Mouse (Mus musculus): Measurements from ENCODE around the gene Kcnip3.

Gene Kcnip3

DNA sequence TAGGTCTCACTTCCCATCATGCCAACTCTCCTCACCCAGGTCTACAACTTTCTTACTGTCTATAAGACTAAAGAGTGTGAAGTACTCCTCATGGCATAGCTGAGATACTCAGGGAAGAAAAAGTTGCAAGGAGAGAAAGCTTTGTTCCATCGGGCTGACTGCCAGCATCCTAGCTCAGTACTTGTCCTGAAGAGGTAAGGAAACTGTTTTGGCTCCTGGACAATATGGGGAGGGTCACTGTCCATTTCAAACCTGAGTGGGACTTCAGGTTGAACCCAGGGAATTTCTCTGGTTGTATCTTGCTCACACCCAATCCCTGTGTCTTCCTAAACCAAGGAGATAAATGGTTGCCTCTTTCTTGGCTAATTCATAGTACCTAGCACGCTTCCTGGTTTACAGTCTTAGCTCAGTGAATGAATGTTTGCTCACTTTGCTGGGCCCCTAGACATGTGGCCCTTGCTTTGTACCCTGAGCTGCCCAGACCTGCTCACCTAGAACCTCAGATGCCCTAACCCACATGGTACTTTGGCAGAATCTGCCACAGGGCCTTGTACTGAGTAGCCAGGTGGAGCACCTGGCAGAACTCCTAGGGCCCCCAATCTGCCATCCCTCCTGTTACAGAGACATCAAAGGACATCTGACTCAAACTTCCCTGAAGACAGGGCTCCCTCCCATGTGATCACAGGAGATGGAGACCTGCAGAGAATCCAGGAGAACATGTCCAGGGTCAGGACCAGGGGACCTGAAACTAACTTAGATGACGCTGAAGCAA is 3.3 kb upstream of the Kcnip3 start:
- Histone ChIP-seq H3K27me3 (ENCODE audit: control insufficient read depth, insufficient read depth, low read length, poor library complexity, severe bottlenecking) (no peaks in the 10 kb centered on the region), H3K36me3 (ENCODE audit: control insufficient read depth, insufficient read depth, low read length, poor library complexity, severe bottlenecking) (no peaks in the 10 kb centered on the region)
- DNase-seq (ENCODE audit: low read depth, low spot score): no peak

DNA sequence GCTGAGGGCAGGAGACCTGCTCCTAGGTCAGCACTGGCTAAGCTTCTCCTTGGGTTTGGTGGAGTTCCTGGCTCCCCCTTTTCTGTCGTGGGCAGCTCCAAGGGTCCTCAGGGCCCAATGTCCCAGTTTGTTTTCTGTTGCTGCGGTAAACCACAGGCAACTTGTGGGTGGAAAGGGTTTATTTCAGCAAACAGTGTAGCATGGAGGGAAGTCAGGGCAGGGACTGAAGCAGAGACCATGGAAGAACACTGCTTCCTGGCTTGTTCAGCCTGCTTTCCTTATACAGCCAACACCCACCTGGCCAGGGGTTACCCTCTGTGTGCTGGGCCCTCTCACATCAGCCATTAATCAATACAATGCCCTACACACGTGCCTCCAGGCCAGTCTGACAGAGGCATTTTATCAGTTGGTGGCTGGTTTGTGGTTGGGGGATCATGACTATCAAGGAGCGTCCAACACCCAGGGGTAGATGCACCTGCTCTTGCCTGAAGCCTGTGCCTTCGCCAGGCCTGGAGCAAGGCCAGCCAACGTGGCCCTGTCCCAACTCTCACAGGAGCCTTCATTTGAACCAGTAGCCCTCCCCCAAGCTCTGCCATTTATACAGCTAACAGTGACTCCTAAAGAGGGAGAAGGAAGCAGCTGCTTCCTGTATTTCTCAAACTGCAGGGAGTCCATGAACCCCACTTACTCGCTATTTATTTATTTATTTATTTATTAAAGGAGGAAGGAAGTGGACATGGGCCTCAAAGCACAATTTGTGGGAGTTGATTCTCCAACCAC is 2.2 kb upstream of the Kcnip3 start:
- no peaks in the 10 kb centered on the region for H3K36me3 ChIP-seq (ENCODE audit: control insufficient read depth, insufficient read depth, low read length, poor library complexity, severe bottlenecking)
- no peak for DNase-seq (ENCODE audit: low read depth, low spot score)
- H3K27me3 ChIP-seq (ENCODE audit: control insufficient read depth, insufficient read depth, low read length, poor library complexity, severe bottlenecking): no peaks in the 10 kb centered on the region

DNA sequence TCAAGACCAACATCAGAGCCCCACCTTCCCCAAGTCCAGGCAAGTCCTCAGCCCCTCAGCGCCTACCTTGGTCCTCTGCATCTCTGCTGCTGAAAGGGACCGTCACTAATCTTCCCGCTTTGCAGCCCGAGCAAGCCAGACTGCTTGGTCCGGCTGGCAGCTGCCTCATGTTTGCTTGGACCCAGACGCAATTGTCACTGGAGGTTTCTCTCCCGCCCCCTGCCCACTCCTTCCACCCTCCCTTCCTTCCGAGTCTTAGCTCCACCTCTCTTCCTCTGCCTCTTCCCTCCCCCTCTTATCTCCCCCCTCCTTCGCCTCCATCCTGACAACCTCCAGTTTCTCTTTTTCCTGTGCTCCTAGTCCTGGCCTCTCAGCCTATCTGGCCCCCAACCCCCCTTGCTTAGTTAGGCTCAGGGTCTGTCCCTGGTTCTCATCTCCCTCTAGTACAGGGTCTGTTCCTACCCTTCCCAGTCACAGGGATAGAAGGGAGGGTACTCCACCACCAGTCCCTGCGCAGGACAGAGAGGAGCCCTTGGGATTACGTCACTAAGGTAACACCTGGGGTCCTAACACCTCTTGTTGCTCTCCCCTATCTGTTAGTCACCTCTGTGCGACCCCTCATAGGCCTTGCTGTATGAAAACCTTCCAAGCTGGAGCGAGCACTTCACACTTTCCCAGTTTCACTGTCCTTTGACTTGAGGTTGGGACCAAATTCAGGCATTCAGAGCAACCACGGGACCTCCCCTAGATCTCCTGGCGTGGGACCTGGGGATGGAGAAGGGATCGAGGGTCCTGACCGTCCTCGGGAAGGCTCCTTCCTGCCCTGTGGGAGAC is 505 bp downstream of the Kcnip3 start:
- Histone ChIP-seq H3K36me3 (ENCODE audit: control insufficient read depth, insufficient read depth, low read length, poor library complexity, severe bottlenecking) (no peaks in the 10 kb centered on the region), H3K27me3 (ENCODE audit: control insufficient read depth, insufficient read depth, low read length, poor library complexity, severe bottlenecking) (no peaks in the 10 kb centered on the region)
- DNase-seq (ENCODE audit: low read depth, low spot score): no peak

DNA sequence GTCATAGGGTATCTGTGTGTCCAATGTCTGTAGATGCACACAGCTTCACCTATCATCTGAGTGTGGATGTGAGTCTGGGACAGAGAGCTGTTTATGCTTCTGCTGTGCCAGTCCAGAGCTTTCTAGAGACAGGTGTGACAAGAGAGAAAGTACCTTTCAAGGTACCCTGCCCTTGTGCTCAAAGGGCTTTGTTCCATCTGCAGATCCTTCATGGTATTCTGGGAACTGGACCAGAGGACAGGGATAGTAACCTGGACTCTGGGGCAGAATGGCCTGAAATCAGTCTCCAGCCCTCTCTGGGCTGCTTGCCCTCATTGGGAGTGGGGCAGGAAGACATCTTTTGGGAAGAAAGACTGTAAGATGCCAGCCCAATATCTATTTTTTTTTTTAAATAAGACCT is 1.8 kb downstream of the Kcnip3 start:
- no peak for DNase-seq (ENCODE audit: low read depth, low spot score)
- Histone ChIP-seq H3K27me3 (ENCODE audit: control insufficient read depth, insufficient read depth, low read length, poor library complexity, severe bottlenecking) (no peaks in the 10 kb centered on the region), H3K36me3 (ENCODE audit: control insufficient read depth, insufficient read depth, low read length, poor library complexity, severe bottlenecking) (no peaks in the 10 kb centered on the region)

DNA sequence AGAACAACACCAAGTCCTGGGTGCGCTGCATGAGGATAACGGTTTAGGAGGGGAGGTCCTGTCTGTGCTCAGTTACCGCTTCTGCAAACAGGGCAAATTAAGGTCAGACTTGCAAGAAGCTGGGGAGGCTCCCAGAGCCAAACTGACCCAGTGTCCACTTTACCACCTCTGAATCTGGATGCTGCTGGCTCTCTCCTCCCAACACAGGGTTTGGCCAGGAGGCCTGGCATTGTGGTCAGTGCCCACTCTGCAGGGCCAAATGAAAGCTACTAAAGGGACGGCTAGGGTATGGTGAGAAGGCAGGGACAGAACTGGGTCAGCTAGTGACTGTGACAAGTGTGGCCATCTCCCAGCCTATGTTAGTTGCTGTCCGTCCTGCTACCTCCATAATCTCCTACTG is 2.6 kb downstream of the Kcnip3 start:
- DNase-seq (ENCODE audit: low read depth, low spot score): no peak
- H3K27me3 ChIP-seq (ENCODE audit: control insufficient read depth, insufficient read depth, low read length, poor library complexity, severe bottlenecking): no peaks in the 10 kb centered on the region
- H3K36me3 ChIP-seq (ENCODE audit: control insufficient read depth, insufficient read depth, low read length, poor library complexity, severe bottlenecking): no peaks in the 10 kb centered on the region

DNA sequence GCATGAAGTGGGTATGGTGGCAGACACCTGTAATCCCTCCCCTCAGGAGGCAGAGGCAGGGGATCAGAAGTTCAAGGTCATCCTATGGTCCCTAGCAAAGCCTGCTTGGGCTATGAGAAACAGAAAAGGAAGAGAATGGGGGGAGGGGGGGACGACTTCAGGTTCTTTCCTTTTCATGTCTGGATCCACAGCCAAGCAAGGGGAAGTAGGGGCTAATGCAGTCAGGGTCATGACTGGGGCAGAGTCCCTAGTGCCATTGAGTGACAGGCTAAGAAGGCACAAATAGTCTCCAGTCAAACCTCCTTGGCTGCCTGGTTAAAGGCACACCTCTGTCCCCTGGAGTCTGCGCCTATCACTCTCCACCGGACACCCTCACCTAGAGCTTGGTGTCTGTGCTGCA is 3.1 kb downstream of the Kcnip3 start:
- no peak for DNase-seq (ENCODE audit: low read depth, low spot score)
- Histone ChIP-seq H3K27me3 (ENCODE audit: control insufficient read depth, insufficient read depth, low read length, poor library complexity, severe bottlenecking) (no peaks in the 10 kb centered on the region), H3K36me3 (ENCODE audit: control insufficient read depth, insufficient read depth, low read length, poor library complexity, severe bottlenecking) (no peaks in the 10 kb centered on the region)

DNA sequence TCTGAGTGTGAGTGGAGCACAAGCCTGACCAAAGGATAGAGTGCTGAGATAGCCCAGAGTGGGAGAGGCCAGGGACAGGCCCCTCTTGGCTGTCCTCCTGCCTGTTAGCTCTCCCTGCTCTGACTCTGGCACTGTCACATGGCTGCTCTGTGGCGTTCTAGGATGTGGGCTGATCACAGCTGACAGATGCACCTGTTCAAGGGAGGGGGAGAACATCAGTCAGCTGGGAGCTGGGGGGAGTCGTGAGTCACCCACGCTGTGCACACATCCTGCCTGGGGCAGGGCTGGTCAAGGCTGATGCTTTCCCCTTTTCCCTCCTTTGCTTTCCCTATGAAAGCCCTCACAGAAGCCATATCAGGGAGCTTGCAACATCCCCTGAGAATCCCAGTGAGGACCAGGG is 3.6 kb downstream of the Kcnip3 start:
- H3K36me3 ChIP-seq (ENCODE audit: control insufficient read depth, insufficient read depth, low read length, poor library complexity, severe bottlenecking): no peaks in the 10 kb centered on the region
- DNase-seq (ENCODE audit: low read depth, low spot score): no peak
- H3K27me3 ChIP-seq (ENCODE audit: control insufficient read depth, insufficient read depth, low read length, poor library complexity, severe bottlenecking): no peaks in the 10 kb centered on the region

DNA sequence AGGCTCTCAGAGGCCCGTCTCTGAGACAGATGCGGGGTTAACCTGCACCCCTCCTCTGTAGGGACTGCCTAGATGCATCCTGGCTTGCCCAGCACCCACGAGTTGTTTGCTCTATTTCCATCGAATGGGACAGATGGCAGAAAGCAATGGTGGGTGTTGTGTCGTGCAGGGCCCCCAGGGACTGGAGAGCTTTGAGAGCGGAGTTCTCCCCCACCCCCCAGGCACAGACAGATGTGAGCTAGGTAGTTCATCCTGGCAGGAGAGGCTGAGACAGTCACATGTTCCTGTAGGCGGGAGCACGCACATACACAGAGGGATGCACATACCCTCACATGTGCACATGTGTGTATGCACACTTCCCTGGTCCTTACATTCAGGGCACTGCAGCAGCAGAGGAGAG is 4.8 kb downstream of the Kcnip3 start:
- Histone ChIP-seq H3K36me3 (ENCODE audit: control insufficient read depth, insufficient read depth, low read length, poor library complexity, severe bottlenecking) (no peaks in the 10 kb centered on the region), H3K27me3 (ENCODE audit: control insufficient read depth, insufficient read depth, low read length, poor library complexity, severe bottlenecking) (no peaks in the 10 kb centered on the region)
- no peak for DNase-seq (ENCODE audit: low read depth, low spot score)

DNA sequence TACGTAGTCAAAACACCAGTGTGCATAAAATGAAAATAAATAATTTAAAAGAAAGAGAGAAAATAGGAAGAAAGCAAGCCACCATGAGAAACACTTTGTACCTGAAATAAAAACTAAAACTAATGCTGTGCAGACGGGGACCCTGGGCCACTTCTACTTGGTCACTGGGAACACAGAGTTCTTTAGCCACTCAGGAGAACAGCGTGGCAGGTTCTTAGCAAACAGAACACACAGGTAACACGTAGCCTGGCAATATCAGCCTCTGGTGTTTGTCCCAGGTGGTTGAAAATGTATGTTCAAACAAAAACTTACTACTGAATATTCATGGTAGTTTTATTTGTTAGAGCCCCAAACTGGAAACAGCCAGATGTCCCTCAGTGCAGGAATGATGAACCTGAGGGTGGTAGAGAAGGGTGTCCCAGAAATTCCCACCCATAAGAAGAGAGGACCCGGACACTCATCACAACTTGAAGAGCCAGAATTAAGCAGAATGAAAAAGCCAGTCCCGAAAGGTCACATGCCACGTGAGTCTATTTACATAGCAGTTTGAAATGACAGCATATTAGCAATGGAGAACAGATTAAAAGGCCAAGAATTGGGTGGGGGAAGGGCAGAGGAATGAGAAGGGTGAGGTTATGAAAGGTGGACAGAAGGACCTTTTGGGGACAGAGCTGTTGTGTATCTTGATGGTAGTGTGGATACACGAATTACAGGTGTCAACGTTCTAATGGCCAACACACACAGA is 7.3 kb downstream of the Kcnip3 start:
- DNase-seq (ENCODE audit: low read depth, low spot score): no peak
- H3K36me3 ChIP-seq (ENCODE audit: control insufficient read depth, insufficient read depth, low read length, poor library complexity, severe bottlenecking): no peaks in the 10 kb centered on the region
- H3K27me3 ChIP-seq (ENCODE audit: control insufficient read depth, insufficient read depth, low read length, poor library complexity, severe bottlenecking): no peaks in the 10 kb centered on the region

DNA sequence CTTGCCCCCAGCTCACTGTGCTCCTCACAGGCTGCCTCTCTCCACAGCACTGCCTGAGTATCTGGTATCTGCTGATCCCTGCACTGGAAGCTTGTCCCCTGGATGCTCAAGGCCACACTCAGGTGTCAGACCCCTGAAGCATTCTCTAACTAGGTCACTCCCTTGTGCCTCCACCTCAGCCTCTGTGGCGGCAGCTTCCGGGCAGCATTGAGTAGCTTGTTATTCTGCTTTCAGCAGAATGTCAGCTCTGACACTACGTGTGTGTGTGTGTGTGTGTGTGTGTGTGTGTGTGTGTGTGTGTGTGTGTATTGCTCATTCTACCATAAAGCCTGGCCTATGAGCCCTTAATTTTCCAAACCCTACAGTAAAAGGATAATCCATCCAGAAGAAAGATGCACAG is 8.7 kb downstream of the Kcnip3 start:
- Histone ChIP-seq H3K36me3 (ENCODE audit: control insufficient read depth, insufficient read depth, low read length, poor library complexity, severe bottlenecking) (no peaks in the 10 kb centered on the region), H3K27me3 (ENCODE audit: control insufficient read depth, insufficient read depth, low read length, poor library complexity, severe bottlenecking) (no peaks in the 10 kb centered on the region)
- no peak for DNase-seq (ENCODE audit: low read depth, low spot score)

DNA sequence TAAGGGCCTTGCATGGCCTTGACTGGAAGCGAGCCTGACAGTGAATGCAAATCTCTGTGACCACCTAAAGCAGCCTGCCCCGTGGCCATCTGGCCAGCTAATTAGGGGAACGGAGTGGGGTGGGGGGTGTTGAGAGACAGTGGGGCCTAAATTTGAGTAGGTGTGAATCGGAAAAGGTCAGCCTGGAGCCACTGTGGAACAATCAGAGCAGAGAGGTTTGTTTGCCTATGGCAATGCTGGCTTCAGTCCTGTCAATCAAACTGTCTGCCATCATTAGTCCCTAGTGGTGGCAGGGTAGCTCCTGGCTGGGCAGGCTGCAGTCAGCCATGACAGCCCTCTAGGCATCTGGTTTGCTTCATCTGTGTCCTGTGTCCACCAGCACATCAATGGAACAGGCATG is 10.5 kb downstream of the Kcnip3 start:
- Histone ChIP-seq H3K27me3 (ENCODE audit: control insufficient read depth, insufficient read depth, low read length, poor library complexity, severe bottlenecking) (no peaks in the 10 kb centered on the region), H3K36me3 (ENCODE audit: control insufficient read depth, insufficient read depth, low read length, poor library complexity, severe bottlenecking) (no peaks in the 10 kb centered on the region)
- no peak for DNase-seq (ENCODE audit: low read depth, low spot score)

DNA sequence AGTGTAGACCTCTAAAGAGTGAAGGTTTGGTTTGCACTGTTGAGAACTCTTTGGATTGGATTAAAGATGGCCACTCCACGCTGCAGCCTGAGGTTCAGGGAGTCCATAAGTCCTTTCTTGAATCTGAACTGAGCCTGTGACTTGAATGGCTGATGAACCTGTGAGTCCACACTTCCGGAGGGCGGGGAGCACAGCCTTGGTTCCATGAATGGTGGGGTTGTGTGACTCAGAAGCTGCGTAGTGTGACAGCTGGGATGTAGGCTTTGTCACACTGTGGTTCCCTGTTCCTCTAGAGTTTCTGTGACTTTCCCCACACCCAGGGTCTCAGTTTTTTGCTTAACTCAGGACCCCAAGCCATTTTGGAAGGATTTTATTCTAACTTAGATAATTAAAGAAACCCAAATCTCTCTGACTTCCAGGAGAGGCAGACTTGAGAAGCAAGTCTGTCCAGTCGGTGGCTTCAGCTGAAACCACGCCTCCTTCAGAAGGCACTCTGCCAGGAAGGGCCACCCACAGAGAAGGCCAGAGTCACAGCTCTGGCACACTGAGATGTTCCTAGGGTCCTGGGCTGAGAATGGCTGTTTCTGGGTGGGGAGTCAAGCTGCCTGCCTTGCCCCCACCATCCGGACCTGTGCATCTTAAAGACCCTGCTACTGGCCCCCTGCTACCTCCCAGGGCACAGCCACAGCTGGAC is 13.8 kb downstream of the Kcnip3 start:
- Histone ChIP-seq H3K36me3 (ENCODE audit: control insufficient read depth, insufficient read depth, low read length, poor library complexity, severe bottlenecking) (no peaks in the 10 kb centered on the region), H3K27me3 (ENCODE audit: control insufficient read depth, insufficient read depth, low read length, poor library complexity, severe bottlenecking) (no peaks in the 10 kb centered on the region)
- no peak for DNase-seq (ENCODE audit: low read depth, low spot score)

DNA sequence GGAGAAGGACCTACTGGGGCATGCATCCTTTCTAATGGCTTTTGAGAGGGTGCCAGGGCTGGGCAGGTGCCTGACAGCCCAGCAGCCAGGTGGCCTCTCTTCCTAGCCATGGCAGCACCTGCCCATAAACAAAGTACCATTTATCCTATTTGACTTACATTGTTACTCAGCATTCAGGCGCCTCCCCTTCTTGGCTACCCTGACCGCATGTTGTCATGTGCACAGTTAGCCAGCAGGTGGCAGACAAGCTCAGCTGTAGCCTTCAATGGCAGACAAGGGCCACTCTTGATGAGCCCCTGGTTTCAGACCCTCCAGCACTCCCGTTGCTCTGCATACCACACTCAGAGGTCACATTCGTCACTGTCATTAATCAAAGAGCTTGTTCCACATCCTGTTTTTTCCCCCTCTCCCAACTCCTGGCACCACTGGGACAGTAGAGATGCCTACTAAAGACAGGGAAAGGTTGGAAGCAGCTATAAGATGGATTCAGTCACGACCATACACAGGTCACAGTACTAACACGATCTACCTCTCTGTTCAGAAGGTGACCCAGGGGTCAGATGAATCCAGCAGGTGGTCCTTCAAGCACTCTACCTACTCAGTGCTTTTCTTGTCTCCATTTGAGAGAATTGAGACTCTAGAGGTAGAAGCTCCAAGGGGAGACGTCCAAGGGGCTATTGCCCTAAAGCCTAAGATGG is 14.7 kb downstream of the Kcnip3 start:
- DNase-seq (ENCODE audit: low read depth, low spot score): peak; percentile 70
- Histone ChIP-seq H3K36me3 (ENCODE audit: control insufficient read depth, insufficient read depth, low read length, poor library complexity, severe bottlenecking) (no peaks in the 10 kb centered on the region), H3K27me3 (ENCODE audit: control insufficient read depth, insufficient read depth, low read length, poor library complexity, severe bottlenecking) (no peaks in the 10 kb centered on the region)
